Mouse (Mus musculus) E14TG2a.4 (cell line): Measurements from ENCODE around the gene Prdm8.

Source experiments
- CTCF ChIP-seq: conservative IDR thresholded peaks from 2 replicates; pipeline ENCODE4 v1.5.1; 2014; ENCODE audit warnings: low read length
- NANOG ChIP-seq: IDR thresholded peaks from 2 replicates; pipeline ENCODE4 v1.6.1; 2014; ENCODE audit warnings: borderline replicate concordance, low read length, mixed read lengths

DNA sequence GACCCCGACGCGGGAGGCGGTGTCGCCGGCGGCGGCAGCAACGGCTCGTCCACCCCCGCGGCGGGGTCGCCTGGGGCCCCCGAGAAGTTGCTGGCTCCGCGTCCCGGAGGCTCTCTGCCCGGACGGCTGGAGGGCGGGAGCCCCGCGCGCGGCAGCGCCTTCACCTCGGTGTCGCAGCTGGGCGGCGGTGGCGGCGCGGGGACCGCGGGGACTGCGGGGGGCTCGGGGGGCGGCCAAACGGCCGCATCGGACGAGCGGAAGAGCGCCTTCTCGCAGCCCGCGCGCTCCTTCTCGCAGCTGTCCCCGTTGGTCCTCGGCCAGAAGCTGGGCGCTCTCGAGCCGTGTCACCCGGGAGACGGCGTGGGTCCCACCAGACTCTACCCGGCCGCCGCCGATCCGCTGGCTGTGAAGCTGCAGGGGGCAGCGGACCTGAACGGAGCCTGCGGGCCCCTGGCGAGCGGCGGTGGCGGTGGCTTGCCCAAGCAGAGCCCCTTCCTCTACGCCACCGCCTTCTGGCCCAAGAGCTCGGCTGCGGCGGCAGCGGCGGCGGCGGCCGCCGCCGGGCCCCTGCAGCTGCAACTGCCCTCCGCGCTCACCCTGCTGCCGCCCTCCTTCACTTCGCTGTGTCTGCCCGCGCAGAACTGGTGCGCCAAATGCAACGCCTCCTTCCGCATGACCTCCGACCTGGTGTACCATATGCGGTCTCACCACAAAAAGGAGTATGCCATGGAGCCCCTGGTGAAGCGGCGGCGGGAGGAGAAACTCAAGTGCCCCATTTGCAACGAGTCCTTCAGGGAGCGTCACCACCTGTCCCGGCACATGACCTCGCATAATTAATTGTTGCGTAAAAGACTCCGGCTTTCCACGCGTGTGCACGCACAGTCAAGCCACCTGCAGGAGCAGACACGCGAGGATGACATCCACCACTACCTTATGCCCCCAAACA lies 19.1 kb downstream of the Prdm8 start:
- no peak for TF ChIP-seq CTCF
- no peak for TF ChIP-seq NANOG
